Mouse (Mus musculus) MEL (cell line): ENCODE measurements around the gene Serinc5. TPM values are rescaled to one million over a fixed set of nuclear protein-coding genes. Genes with fewer than 3 reads are reported as not detected.

Experiments used
- DNase-seq: peaks from one replicate; pipeline ENCODE4 v3.0.0; 2011; ENCODE audit warnings: low read depth, low spot score
- H3K27ac ChIP-seq: 2 replicates; pipeline ENCODE4 v1.5.1; 2012; ENCODE audit warnings: low read depth, mild to moderate bottlenecking, control low read depth, low read length, moderate library complexity; ENCODE audit not compliant: control insufficient read depth
- H3K27me3 ChIP-seq, 2 experiments: fragments of 150-350 bp in 1 of 2; sonication (generic) in 1 of 2; 2 replicates each; pipeline ENCODE4 v1.6.1; 2012; ENCODE audit warnings: low read length in 2 of 2, mild to moderate bottlenecking in 2 of 2, improper control_type of control experiment in 1 of 2, moderate library complexity in 1 of 2; ENCODE audit not compliant: insufficient read depth in 2 of 2, control insufficient read depth in 1 of 2
- H3K36me3 ChIP-seq, 2 experiments: 2 replicates each; pipeline ENCODE4 v1.6.1; 2012 to 2014; ENCODE audit warnings: low read length in 2 of 2, improper control_type of control experiment in 1 of 2, inconsistent platforms in 1 of 2, mild to moderate bottlenecking in 1 of 2; ENCODE audit not compliant: insufficient read depth in 2 of 2, control insufficient read depth in 1 of 2
- H3K4me1 ChIP-seq, 2 experiments: fragments of 150-350 bp in 1 of 2; sonication (generic) in 1 of 2; 2 replicates each; pipeline ENCODE4 v1.6.1; 2012; ENCODE audit warnings: low read length in 2 of 2, improper control_type of control experiment in 1 of 2, mild to moderate bottlenecking in 1 of 2; ENCODE audit not compliant: insufficient read depth in 2 of 2, control insufficient read depth in 1 of 2
- H3K4me3 ChIP-seq, 2 experiments: fragments of 150-350 bp in 1 of 2; sonication (generic) in 1 of 2; 2 replicates each; pipeline ENCODE4 v1.5.1; 2012; ENCODE audit warnings: low read depth in 2 of 2, low read length in 2 of 2, mild to moderate bottlenecking in 2 of 2, moderate library complexity in 2 of 2, control low read depth in 1 of 2, improper control_type of control experiment in 1 of 2; ENCODE audit not compliant: control insufficient read depth in 1 of 2, insufficient read depth in 1 of 2
- H3K79me2 ChIP-seq: 2 replicates; pipeline ENCODE4 v1.6.1; 2012; ENCODE audit warnings: mild to moderate bottlenecking, low read length, moderate library complexity; ENCODE audit not compliant: control insufficient read depth, poor library complexity, insufficient read depth
- H3K9ac ChIP-seq: 2 replicates; pipeline ENCODE4 v1.6.1; 2012; ENCODE audit warnings: low read depth, mild to moderate bottlenecking, control low read depth, low read length, moderate library complexity; ENCODE audit not compliant: control insufficient read depth, poor library complexity, severe bottlenecking
- H3K9me3 ChIP-seq: fragments of 150-350 bp; sonication (generic); replicated peaks from 2 replicates; pipeline ENCODE4 v1.6.1; 2012; ENCODE audit warnings: mild to moderate bottlenecking, low read length, improper control_type of control experiment, moderate library complexity; ENCODE audit not compliant: insufficient read depth
- BHLHE40 ChIP-seq: IDR thresholded peaks from 2 replicates; pipeline ENCODE4 v1.6.1; 2012; ENCODE audit warnings: low read depth, mild to moderate bottlenecking, inconsistent platforms, low read length, improper control_type of control experiment, borderline replicate concordance
- CHD1 ChIP-seq: IDR thresholded peaks from 2 replicates; pipeline ENCODE4 v1.6.1; 2012; ENCODE audit warnings: low read depth, mild to moderate bottlenecking, inconsistent platforms, low read length, improper control_type of control experiment
- CHD2 ChIP-seq: IDR thresholded peaks from 2 replicates; pipeline ENCODE4 v1.6.1; 2011; ENCODE audit warnings: low read length, improper control_type of control experiment
- CTCF ChIP-seq, 3 experiments: IDR thresholded peaks in 2 of 3; conservative IDR thresholded peaks in 1 of 3; 2 replicates each; pipeline ENCODE4 v1.5.1; 2011 to 2012; ENCODE audit warnings: low read length in 3 of 3, low read depth in 2 of 3, mild to moderate bottlenecking in 2 of 3, improper control_type of control experiment in 1 of 3, inconsistent platforms in 1 of 3, mixed read lengths in 1 of 3, moderate library complexity in 1 of 3; ENCODE audit not compliant: control insufficient read depth in 1 of 3, insufficient read depth in 1 of 3, poor library complexity in 1 of 3, severe bottlenecking in 1 of 3
- E2F4 ChIP-seq: IDR thresholded peaks from 2 replicates; pipeline ENCODE4 v1.6.1; 2011; ENCODE audit warnings: low read depth, low read length, improper control_type of control experiment, borderline replicate concordance
- ELF1 ChIP-seq: IDR thresholded peaks from 2 replicates; pipeline ENCODE4 v1.6.1; 2014; ENCODE audit warnings: low read depth, mild to moderate bottlenecking, inconsistent platforms, low read length, improper control_type of control experiment, moderate library complexity
- EP300 ChIP-seq, 2 experiments: IDR thresholded peaks; 2 replicates each; pipeline ENCODE4 v1.6.1; 2011; ENCODE audit warnings: improper control_type of control experiment in 2 of 2, low read length in 2 of 2, low read depth in 1 of 2, mild to moderate bottlenecking in 1 of 2
- GABPA ChIP-seq: IDR thresholded peaks from 2 replicates; pipeline ENCODE4 v1.6.1; 2012; ENCODE audit warnings: low read depth, mild to moderate bottlenecking, inconsistent platforms, low read length, improper control_type of control experiment, moderate library complexity
- GATA1 ChIP-seq: IDR thresholded peaks from 2 replicates; pipeline ENCODE4 v1.6.1; 2011; ENCODE audit warnings: low read depth, low read length, improper control_type of control experiment
- HCFC1 ChIP-seq: IDR thresholded peaks from 2 replicates; pipeline ENCODE4 v1.6.1; 2012; ENCODE audit warnings: low read depth, mild to moderate bottlenecking, inconsistent platforms, low read length, improper control_type of control experiment, moderate library complexity
- JUND ChIP-seq: IDR thresholded peaks from 2 replicates; pipeline ENCODE4 v1.6.1; 2011; ENCODE audit warnings: low read depth, mild to moderate bottlenecking, improper control_type of control experiment, low read length
- KAT2A ChIP-seq: conservative IDR thresholded peaks from 2 replicates; pipeline ENCODE4 v1.6.1; 2012; ENCODE audit warnings: low read depth, low read length, improper control_type of control experiment, inconsistent platforms
- MAX ChIP-seq: IDR thresholded peaks from 2 replicates; pipeline ENCODE4 v1.6.1; 2011; ENCODE audit warnings: low read length, improper control_type of control experiment
- MAZ ChIP-seq: IDR thresholded peaks from 2 replicates; pipeline ENCODE4 v1.6.1; 2012; ENCODE audit warnings: low read depth, mild to moderate bottlenecking, inconsistent platforms, low read length, improper control_type of control experiment
- MEF2A ChIP-seq: IDR thresholded peaks from 2 replicates; pipeline ENCODE4 v1.6.1; 2014; ENCODE audit warnings: low read depth, mild to moderate bottlenecking, inconsistent platforms, low read length, improper control_type of control experiment; ENCODE audit not compliant: poor library complexity, insufficient replicate concordance, severe bottlenecking; ENCODE audit errors: extremely low read depth
- MXI1 ChIP-seq: IDR thresholded peaks from 2 replicates; pipeline ENCODE4 v1.6.1; 2011; ENCODE audit warnings: mild to moderate bottlenecking, low read depth, low read length, improper control_type of control experiment
- MYB ChIP-seq: IDR thresholded peaks from 2 replicates; pipeline ENCODE4 v1.6.1; 2011; ENCODE audit warnings: mild to moderate bottlenecking, low read depth, low read length, improper control_type of control experiment
- MYC ChIP-seq: IDR thresholded peaks from 2 replicates; pipeline ENCODE4 v1.6.1; 2011; ENCODE audit warnings: low read depth, mild to moderate bottlenecking, low read length, improper control_type of control experiment, moderate library complexity
- NELFE ChIP-seq: IDR thresholded peaks from 2 replicates; pipeline ENCODE4 v1.6.1; 2011; ENCODE audit warnings: low read depth, low read length, improper control_type of control experiment
- NRF1 ChIP-seq: IDR thresholded peaks from 2 replicates; pipeline ENCODE4 v1.6.1; 2014; ENCODE audit warnings: low read depth, mild to moderate bottlenecking, inconsistent platforms, low read length, improper control_type of control experiment, moderate library complexity; ENCODE audit not compliant: poor library complexity, insufficient read depth, severe bottlenecking
- POLR2A ChIP-seq, 2 experiments: IDR thresholded peaks; 2 replicates each; pipeline ENCODE4 v1.6.1; 2011 to 2012; ENCODE audit warnings: low read length in 2 of 2, mild to moderate bottlenecking in 2 of 2, control low read depth in 1 of 2, improper control_type of control experiment in 1 of 2, low read depth in 1 of 2, moderate library complexity in 1 of 2; ENCODE audit not compliant: control insufficient read depth in 1 of 2, insufficient read depth in 1 of 2, poor library complexity in 1 of 2
- POLR2AphosphoS2 ChIP-seq: IDR thresholded peaks from 2 replicates; pipeline ENCODE4 v1.6.1; 2011; ENCODE audit warnings: low read length, improper control_type of control experiment
- POLR2AphosphoS5 ChIP-seq: IDR thresholded peaks from 2 replicates; pipeline ENCODE4 v1.6.1; 2012; ENCODE audit warnings: low read depth, borderline replicate concordance, mild to moderate bottlenecking, inconsistent platforms, low read length, moderate library complexity, mixed read lengths
- RCOR1 ChIP-seq: IDR thresholded peaks from 2 replicates; pipeline ENCODE4 v1.6.1; 2012; ENCODE audit warnings: low read depth, mild to moderate bottlenecking, inconsistent platforms, low read length, improper control_type of control experiment
- SIN3A ChIP-seq: IDR thresholded peaks from 2 replicates; pipeline ENCODE4 v1.6.1; 2012; ENCODE audit warnings: low read length, improper control_type of control experiment, inconsistent platforms
- SMC3 ChIP-seq: IDR thresholded peaks from 2 replicates; pipeline ENCODE4 v1.6.1; 2011; ENCODE audit warnings: low read depth, low read length, improper control_type of control experiment
- TAL1 ChIP-seq: IDR thresholded peaks from 2 replicates; pipeline ENCODE4 v1.6.1; 2012; ENCODE audit warnings: mild to moderate bottlenecking, inconsistent platforms, low read length, moderate library complexity, mixed read lengths
- TBP ChIP-seq: IDR thresholded peaks from 2 replicates; pipeline ENCODE4 v1.8.0; 2011; ENCODE audit warnings: low read depth, low read length, improper control_type of control experiment
- TCF12 ChIP-seq: IDR thresholded peaks from 2 replicates; pipeline ENCODE4 v1.6.1; 2014; ENCODE audit warnings: low read depth, mild to moderate bottlenecking, inconsistent platforms, low read length, improper control_type of control experiment, moderate library complexity
- UBTF ChIP-seq: IDR thresholded peaks from 2 replicates; pipeline ENCODE4 v1.6.1; 2012; ENCODE audit warnings: low read depth, mild to moderate bottlenecking, inconsistent platforms, low read length, improper control_type of control experiment, moderate library complexity, borderline replicate concordance; ENCODE audit not compliant: insufficient read depth
- USF1 ChIP-seq: IDR thresholded peaks from 2 replicates; pipeline ENCODE4 v1.6.1; 2014; ENCODE audit warnings: low read depth, mild to moderate bottlenecking, inconsistent platforms, low read length, improper control_type of control experiment, moderate library complexity
- USF2 ChIP-seq, 2 experiments: IDR thresholded peaks; 2 replicates each; pipeline ENCODE4 v1.6.1; 2011 to 2012; ENCODE audit warnings: improper control_type of control experiment in 2 of 2, low read length in 2 of 2, borderline replicate concordance in 1 of 2, inconsistent platforms in 1 of 2, low read depth in 1 of 2, mild to moderate bottlenecking in 1 of 2; ENCODE audit not compliant: insufficient read depth in 1 of 2
- ZC3H11A ChIP-seq: IDR thresholded peaks from 2 replicates; pipeline ENCODE4 v1.6.1; 2012; ENCODE audit warnings: low read depth, mild to moderate bottlenecking, inconsistent platforms, low read length, improper control_type of control experiment
- ZKSCAN1 ChIP-seq: IDR thresholded peaks from 2 replicates; pipeline ENCODE4 v1.6.1; 2012; ENCODE audit warnings: low read depth, mild to moderate bottlenecking, inconsistent platforms, low read length, improper control_type of control experiment, moderate library complexity
- ZMIZ1 ChIP-seq: IDR thresholded peaks from 2 replicates; pipeline ENCODE4 v1.6.1; 2012; ENCODE audit warnings: low read depth, mild to moderate bottlenecking, inconsistent platforms, low read length, improper control_type of control experiment, moderate library complexity
- ZNF384 ChIP-seq: IDR thresholded peaks from 2 replicates; pipeline ENCODE4 v1.6.1; 2012; ENCODE audit warnings: low read depth, mild to moderate bottlenecking, inconsistent platforms, low read length, improper control_type of control experiment
- polyA plus RNA-seq, 2 experiments: library from polyadenylated mRNA; stranded (reverse) in 1 of 2; unstranded in 1 of 2; fragments of >175 nt in 1 of 2; fragments of >200 nt in 1 of 2; gene quantifications; 2 replicates each; pipeline versions ENCODE4 v1.2.1 to v1.2.4; 2012; ENCODE audit warnings: low replicate concordance in 2 of 2, low read depth in 1 of 2; ENCODE audit not compliant: insufficient read length in 2 of 2, insufficient read depth in 1 of 2, missing spikeins in 1 of 2
- total RNA-seq: library from RNA; depleted of rRNA; stranded (reverse); fragments of 300-350 nt; gene quantifications from 2 replicates; pipeline ENCODE4 v1.2.3, GENCODE M21; 2012

Serinc5 gene
- total and polyA plus RNA-seq, 3 experiments: 4.0 to 8.8 TPM; not detected in 1

DNA sequence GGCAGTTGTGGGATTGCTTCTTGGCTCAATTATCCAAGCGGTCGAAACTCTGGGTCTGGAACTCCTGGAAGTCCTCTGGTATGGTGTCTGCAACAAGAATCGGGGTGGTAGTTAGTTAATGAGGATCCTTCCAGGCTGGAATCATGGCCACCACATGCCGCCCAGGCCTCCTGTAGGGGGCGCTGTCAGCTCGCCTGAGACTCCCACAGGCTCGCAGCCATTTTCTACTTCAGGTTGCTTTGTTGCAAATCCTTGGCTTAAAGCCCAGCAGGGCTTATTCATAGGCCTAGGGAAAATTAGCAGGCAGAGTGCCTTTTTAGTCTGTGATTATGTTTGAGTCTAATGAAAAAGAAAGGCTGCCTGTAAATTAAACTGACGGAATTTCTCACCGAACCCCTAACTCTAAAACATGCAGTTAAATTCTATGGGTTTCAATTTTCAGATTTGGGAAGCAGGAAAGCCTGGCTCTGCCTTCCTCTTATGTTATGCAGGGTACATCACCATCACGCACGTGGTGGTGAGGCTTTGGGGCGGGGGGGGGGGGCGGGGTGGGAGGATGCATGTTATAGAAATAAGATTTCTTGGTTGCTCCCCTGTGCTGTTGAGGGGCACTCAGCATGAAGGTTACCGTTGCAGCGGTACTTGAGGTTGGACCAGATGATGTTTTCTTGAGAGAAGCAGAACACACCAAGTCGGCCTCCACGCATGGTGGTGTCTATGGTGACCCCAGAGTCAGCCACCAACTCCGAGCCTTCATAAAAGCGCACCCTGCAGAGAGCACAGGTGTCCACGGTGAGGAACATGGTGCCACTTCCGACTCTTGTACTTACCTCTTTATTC is 141.1 kb downstream of the Serinc5 start:
- Histone ChIP-seq H3K4me3 (peak overlapping the region; percentile 43 to 44), H3K27me3 (no peaks in the 10 kb centered on the region), H3K4me1 (no peaks in the 10 kb centered on the region), H3K9ac (peak overlapping the region; percentile 27), H3K9me3 (no peaks in the 10 kb centered on the region), H3K36me3 (no peaks in the 10 kb centered on the region), H3K27ac (no peak overlapping the region), H3K79me2 (no peaks in the 10 kb centered on the region)
- DNase-seq: peak; percentile 91
- TF ChIP-seq MYC (peak; percentile 85), KAT2A (no peak), POLR2AphosphoS5 (no peak), TCF12 (no peak), USF2 (IDR thresholded peaks at IDR 0.05; ENCODE audit: borderline replicate concordance in 1 of 2, insufficient read depth in 1 of 2, low read depth in 1 of 2, low read length in 2 of 2) (no peak), CTCF (IDR thresholded peaks at IDR 0.05 in 2 of 3, conservative IDR thresholded peaks at IDR 0.05 in 1 of 3; ENCODE audit: control insufficient read depth in 1 of 3, insufficient read depth in 1 of 3, low read depth in 2 of 3, low read length in 3 of 3, poor library complexity in 1 of 3, severe bottlenecking in 1 of 3) (peak; percentile 81 to 93 (median 86)), NRF1 (no peak), ZKSCAN1 (no peak), NELFE (no peak), TAL1 (no peak), MAZ (no peak), GABPA (no peak), SMC3 (peak; percentile 74), ZMIZ1 (no peak), ZC3H11A (peak; percentile 66), ZNF384 (no peak), USF1 (no peak), HCFC1 (0 out of 2 replicates have a peak, but pooled peaks have one; percentile 5), UBTF (no peak), MYB (no peak), BHLHE40 (no peak), POLR2AphosphoS2 (no peak), CHD1 (no peak), MXI1 (no peak; the same call in 1 of the 2 replicates), JUND (no peak), SIN3A (0 out of 2 replicates have a peak, but pooled peaks have one; percentile 34), MEF2A (no peak), POLR2A (IDR thresholded peaks at IDR 0.05; ENCODE audit: control insufficient read depth in 1 of 2, insufficient read depth in 1 of 2, low read depth in 1 of 2, low read length in 2 of 2, poor library complexity in 1 of 2) (no peak), E2F4 (no peak), GATA1 (no peak), TBP (no peak), MAX (peak; percentile 59), EP300 (IDR thresholded peaks at IDR 0.05; ENCODE audit: low read depth in 1 of 2, low read length in 2 of 2) (no peak), ELF1 (no peak), RCOR1 (no peak), CHD2 (no peak)
